ENCODE assay signal across 1 mouse cellular context in the genomic region with DNA sequence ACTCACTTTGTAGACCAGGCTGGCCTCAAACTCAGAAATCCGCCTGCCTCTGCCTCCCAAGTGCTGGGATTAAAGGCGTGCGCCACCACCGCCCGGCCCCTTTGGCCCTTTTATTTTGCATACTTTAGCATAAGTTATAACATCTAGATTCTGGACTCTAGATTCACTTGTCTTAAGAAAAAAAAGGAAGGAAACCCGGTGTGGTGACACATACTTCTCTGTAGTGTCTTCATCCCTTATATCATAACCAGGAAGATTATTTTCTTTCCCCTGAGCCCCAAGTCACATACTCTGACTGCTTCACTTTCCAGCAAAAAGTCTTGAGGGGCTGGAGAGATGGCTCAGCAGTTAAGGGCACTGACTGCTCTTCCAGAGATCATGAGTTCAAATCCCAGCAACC.
TF ChIP-seq lines count a peak whose summit lies in the region.

No protein-coding gene starts in this region.

TF ChIP-seq in MEL, 35 proteins besides CTCF, POLR2A, EP300 and RAD21:
- TF ChIP-seq SMC3 (IDR thresholded peaks at IDR 0.05; ENCODE audit: low read depth, low read length) (0 out of 2 replicates have a peak, but pooled peaks have one; percentile 2), TBP (IDR thresholded peaks at IDR 0.05; ENCODE audit: low read depth, low read length) (peak; percentile 8; the same call in 1 of the 2 replicates), MYC (IDR thresholded peaks at IDR 0.05; ENCODE audit: low read depth, low read length) (peak; percentile 46; the same call in 1 of the 2 replicates), ZNF384 (IDR thresholded peaks at IDR 0.05; ENCODE audit: low read depth, low read length) (peak; percentile 58), ETS1 (IDR thresholded peaks at IDR 0.05; ENCODE audit: low read depth, low read length) (peak; percentile 11; the same call in 1 of the 2 replicates)
